Mouse (Mus musculus) adrenal gland, adult (tissue): ENCODE measurements around the gene Dlx3.

Source experiments
- DNase-seq, 2 experiments: peaks; one replicate each; pipeline ENCODE4 v3.0.0; 2022 to 2023; ENCODE audit warnings: low spot score in 1 of 2; ENCODE audit not compliant: inconsistent age in 2 of 2

The Dlx3 gene

DNA sequence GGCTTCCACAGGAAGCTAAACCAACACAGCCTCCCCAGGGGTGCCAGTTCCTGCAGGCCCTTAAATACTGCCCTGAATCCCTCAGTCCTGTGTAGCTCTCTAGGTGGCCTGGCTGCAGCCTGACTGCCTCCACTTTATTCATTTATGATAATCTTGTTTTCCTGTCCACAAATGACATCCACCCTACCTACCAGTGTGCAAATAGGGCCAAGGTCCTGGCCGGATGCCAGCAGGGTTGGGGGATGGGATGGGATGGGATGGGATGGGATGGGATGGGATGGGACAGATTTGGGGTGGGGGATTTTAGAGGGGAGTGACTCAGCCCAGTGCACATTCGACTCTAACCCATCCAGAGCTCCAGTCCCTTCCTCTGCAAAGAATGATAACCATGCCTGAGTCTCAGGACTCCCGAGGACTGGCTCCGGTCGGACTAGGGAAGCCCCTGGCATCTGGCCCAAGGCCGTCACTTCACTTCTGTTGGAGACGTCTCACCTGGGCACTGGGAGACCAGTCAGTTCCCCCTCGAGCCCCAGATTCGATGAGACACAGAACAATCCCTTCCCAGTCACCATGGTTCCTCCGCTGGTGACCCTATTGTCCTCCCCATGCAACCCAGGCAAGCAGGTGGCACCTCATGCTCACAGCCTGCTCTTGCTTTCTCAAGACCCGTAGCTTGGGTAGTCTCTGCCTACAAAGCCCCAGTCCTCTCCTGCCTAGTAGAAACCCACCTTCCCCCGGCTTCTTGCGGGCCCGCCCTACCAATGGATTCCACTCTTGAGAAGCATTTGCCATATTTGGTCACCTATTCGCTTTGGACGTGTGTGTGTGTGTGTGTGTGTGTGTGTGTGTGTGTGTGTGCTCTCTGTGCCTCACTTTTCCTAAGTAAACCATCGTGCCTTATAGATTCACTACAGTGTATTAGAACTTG lies 32.4 kb upstream of the Dlx3 start:
- DNase-seq: peak in 1 of 2 experiments; percentile 63

DNA sequence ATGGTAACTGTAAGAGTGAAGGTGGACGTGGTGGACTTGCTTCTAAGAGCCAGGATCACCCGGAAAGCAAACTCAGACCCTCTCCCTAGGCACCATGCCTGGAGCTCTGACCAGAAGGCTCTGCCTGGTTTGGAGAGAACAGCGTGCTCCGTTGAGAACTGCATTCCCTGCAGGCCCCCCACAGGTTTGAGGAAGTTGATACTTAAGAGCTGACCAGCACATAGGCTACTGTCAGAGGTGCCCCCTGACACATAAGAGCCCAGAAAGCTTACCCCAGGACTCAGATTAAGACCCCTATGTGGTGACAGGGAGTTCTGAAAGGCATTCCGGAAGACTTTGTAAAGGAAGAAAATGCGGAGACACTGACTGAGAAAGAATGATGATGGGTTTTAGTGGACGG lies 31.6 kb upstream of the Dlx3 start:
- DNase-seq: no peak

DNA sequence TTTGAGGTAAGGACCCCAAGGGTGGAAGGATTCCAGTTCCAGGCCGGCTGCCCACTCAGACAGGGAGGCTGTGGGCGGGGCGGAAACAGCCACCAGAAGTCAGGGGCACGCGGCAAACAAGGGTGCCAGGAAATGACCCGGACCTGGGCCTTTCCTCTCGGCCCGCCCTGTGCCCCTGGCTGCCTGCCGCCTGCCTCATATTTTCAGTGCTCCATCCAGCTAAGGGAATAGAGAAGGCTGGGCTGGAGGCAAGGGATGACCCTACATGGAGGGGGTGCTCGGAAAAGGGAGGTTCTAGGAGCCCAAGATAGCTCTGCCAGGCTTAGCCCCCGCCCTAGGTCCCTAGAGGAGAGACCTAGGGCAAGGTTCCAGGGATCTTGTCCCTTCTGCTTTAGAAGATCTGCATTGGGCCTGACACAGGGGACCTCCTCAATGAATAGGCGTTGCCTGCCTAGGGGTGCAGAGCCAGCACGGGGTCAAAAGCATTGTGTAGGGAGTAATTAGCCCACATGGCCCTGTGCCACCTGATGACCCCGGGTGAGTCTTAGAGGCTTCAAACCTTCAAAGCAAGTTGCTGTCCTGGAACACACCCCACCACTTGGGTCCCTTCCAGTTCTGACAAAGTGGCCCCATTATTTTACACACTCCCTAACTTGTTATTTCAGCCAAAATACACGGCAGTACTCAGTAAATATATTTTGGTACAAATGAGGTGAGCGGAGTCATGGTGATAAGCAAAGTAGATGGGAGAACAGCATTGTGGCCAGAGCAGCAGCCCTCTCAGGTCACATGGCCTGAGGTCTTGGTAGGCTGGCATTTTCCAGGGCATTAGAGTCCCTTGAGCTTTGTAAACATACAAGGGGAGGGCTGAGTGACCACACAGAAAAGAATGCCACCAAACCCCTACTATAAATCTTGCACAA lies 30.8 kb upstream of the Dlx3 start:
- peak; percentile 77 to 84 for DNase-seq

DNA sequence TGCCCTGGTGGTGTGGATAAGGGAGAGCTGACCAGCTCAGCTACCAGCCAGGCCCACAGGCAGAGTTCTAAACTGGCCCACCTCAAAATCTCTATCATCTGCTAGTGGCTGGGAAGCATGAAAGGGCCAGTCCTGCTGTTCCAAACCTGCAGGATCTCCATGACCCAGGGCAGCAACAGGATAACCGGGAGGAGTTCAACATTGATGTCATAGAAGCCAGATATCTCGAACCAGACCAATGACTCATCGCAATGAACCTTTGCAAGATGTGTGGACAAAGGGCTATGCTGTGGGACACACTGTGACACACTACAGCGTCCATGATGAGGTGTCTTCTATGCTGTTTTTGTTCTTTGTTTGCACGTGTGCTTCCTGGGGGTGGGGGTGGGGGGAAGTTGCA lies 26.8 kb upstream of the Dlx3 start:
- peak; percentile 68 to 77 for DNase-seq

DNA sequence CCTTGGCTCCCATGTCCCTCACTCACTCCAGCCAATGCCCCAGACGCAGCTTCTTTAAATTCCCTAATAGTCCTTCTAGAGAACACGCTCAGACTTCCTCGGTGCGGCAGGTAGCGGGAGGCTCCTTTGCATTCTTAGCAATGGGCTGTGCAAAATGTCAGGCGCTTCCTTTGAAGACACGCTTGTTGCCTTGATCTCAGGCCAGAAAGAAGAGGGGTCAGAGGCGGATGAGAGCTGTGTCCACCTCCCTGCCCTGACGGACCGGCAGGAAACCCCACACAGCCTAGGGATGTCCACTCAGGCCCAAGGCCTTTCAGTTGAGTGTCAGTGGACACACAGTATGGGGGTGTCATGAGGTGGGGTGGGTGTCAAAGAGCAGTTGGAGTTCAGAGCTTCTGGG lies 24.3 kb upstream of the Dlx3 start:
- DNase-seq: peak; percentile 59 to 83

DNA sequence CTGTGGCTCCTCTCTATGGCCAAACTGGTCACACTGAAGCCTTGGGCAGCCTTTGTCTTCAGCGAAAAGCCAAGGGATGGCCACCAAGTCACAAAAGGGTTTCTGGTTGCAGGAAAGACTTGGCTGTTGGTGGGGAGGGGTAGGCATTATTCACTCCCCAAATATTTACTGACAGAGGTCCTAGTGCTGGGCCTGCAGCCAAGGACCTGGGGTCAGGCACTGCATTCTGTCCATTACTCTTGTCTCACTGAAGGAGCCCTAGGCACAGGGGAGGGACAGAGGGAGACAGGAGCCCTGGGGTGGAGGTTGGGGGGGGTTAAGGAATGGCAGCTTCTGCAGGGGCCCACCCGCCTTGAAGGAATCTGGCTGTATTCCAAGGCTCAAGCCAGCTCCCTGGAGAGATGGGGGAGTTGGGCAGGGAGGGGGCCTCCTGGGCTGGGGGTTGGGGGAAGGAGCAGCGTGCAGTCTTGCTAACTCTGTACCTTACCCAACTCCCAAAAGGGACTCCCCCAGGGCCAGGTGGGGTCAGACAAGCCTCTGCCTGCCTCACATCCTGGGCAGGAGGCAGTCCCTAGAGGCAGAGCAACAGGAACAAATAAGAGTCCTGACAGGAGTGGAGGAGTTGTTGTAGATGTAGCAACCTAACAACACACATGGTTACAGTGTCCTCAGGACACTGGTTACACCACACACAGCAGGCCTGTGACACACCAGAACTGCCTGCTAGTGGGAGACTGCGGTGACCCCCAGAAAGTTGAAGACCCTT lies 23.1 kb upstream of the Dlx3 start:
- DNase-seq: peak in 1 of 2 experiments; percentile 69

DNA sequence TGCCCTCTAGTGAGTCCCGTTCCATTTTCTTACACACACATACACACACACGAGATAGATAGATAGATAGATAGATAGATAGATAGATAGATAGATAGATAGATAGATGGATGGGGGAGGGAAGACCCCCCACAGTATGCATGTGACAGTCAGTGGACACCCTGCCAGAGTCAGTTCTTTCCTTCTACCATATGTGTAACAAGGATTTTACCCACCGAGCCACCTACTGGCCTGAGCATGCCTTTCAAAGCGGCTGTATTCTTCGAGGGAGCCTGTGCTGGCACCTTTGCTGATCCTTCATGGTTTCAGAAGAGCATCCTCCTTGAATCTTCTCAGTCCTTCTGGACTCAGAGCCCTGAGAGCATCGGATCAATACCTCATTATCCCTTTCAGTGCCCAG lies 22.0 kb upstream of the Dlx3 start:
- DNase-seq: no peak

DNA sequence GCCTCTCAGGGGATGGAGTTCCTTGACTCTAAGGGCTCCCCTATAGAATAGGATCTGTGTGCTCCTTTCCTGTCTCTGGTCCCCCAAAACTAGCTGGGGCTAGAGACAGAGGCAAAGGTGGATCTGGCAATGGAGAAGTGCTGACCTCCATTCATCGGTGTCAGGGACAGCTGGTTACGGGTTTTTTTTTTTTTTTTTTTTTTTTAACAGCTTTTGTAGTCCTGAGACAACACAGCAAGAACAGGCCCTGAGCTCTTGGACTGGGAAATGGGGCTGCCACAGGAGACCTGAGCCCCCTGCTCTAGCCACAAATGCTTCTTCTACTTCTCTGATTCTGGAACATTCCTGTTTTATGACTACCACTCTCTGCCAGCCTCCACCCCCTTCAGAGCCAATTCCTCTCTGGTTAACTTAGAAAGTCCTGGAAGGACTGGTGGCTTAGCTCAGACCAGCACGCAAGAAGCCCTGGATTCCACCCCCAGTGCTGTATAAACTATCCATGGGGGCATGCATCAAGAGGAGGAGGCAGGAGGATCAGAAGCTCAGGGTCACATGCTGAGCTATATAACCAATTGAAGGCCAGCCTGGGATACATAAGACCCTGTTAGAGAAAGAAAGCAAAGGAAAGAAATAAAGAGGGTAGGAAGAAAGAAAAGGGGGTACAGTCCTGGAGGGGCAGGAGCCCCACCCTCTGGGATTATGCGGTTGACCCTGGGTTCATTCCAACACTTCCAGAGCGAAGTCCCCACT lies 21.4 kb upstream of the Dlx3 start:
- DNase-seq: peak in 1 of 2 experiments; percentile 40

DNA sequence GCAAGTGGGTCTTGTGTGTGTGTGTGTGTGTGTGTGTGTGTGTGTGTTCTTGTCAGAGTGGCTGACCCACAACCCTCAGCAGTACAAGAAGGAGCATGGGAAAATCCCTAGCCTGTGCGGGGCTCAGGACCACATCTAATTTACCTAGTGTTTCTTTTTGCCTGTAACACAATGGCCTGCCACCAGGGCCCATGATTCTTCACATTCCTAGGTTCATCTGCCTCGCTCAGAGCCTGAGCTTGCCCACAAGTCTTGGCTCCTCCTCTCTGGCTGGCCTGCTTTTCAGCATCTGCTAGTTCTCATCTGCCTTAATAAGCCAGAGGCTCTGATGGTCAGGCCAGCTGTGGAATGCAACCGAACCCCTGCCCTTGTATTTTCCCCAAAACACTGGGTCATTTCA lies 19.5 kb upstream of the Dlx3 start:
- no peak for DNase-seq

DNA sequence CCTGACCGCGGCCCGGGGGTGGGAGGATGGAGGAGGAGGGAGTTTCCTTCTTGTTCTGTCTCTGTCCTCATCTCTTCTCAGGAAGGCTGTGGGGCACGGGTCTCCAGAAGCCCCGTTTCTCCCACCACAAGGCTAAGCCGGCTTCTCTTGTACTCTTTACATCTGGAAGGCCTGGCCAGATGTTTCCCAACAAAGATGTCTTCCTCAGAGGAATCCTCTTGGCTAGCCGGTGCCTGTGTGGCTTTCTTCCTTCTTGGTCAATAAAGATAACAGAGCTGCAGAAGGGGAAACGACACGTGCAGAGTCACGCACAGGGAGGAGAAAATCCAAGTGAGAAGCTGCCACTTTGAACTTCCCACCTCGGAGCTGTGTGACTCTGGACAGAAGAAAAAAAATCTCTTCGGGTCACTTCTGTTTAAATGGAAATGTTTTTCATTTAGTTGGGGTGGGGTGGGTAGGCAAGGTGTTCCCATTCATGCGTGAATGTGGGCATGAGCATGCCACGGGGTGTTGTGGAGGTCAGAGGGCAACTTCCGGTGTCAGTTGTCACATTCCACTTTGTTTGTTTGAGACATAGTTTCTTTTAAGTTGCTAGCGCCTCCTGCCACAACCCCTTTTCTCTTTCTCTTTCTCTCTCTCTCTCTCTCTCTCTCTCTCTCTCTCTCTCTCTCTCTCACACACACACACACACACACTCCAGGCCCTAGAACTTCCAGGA lies 18.7 kb upstream of the Dlx3 start:
- no peak for DNase-seq

DNA sequence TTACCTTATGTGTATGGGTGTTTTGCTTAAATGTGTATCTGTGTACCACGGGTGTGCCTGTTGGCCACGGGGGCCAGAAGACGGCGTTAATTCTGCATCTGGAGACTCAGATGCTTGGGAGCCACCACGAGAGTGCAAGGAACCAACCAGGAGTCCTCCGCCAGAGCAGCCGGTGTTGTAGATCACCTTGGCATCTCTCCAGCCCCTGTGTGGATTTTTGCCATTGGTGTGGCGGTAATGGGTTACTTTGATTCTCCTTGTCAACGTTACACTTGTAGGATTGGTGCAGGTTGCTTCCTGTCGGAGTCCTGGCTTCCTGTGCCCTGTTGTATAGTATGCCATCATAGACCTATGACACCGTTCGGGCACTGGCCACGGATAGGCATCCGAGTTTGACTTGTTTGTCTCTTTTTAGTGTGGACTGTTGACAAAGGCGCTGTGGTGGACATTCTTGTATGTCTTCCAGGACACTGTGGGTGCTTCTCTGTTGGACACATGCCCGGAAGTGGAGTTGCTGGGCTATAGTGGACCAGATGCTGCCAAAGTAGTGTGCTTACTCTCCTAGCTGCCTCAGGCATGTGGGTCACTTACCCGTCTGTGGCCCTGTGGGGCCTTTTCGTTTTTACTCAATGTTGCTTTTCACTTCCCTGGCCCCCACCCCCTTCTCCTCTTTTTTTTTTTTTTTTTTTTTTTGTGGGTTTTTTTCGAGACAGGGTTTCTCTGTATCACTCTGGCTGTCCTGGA lies 17.6 kb upstream of the Dlx3 start:
- DNase-seq: peak in 1 of 2 experiments; percentile 41

DNA sequence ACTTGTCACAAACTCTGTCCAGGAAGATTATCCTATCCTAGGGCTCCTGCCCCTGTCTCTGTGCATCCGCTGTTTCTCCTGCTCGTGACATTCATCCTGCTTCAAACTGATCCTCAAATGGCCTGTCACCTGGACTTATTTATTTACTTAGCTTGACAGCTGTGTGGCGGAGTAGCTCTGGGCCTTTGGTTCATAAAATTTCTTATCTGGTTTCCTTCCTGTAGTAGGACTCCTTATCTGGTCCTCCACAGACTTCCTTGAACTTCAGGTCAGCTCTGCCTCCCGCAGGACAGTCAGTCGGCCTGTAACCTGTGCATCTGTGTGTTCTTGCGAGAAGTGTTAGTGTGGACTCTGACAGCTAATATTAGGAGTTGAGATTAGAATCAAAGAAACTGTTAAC lies 15.7 kb upstream of the Dlx3 start:
- peak in 1 of 2 experiments; percentile 78 for DNase-seq

DNA sequence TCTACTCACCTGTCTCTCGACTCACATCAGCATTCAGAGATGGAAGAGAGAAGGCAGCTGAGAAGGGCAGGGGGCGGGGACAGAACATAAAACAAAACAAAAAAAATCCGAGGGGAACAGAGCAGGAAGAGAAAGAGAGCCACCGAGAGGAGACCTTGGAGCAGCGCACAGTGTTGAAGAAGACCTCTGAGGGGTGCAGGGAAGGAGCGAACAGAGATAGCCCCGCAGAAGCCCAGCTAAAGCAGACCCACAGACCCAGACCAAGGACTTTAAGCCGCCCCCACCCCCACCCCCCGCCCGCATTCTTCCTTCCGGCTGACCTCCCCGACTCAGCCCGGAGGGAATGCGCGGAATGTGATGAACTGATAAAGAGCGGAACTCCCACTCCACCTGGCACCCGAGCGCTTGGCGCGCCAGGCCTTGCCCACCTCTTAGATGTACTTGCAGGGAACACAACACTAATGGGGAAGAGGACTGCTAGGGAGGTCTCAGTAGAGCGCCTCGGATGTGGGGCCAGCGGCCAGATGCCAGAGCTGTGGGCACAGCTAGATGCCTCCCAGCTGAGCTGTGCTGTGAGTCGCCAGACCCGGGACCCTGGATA lies 14.5 kb upstream of the Dlx3 start:
- peak; percentile 63 to 83 for DNase-seq

DNA sequence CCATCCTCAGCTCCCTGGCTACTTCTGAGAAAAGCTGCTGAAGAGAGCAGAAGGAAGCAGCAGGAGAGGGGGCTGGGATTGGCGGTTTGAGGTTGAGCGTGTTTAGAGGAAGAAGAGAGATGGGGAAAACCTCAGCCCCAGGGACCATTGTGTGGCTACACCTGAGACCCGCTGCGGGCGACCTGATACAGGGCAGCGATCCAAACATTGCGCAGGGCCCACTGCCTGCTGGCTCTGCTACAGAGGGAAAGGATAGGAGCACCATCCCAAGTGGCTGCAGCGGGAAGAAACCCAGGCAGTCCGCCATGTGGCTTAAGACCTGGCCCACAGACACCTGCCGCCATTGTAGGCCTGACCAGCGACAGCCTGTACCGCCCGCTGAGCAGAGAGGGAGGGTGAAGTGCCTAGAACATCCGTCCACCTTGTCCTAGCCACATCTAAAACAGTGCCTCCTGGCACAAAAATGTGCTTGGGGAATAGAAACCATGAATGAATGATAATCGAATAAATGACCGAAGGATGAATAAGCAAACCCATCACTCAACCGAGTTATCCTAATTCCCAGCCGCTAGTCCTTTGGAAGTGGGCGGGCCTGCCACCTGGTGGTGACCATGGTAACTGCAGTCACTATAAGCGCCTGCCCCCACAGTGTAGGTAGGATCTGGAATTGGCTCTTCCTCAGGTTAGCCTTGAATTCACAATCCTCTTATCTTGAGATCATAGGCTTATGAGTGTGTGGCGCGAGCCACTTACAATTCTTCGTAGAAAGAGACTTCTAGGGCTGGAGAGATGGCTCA lies 13.3 kb upstream of the Dlx3 start:
- DNase-seq: peak; percentile 88 to 97

DNA sequence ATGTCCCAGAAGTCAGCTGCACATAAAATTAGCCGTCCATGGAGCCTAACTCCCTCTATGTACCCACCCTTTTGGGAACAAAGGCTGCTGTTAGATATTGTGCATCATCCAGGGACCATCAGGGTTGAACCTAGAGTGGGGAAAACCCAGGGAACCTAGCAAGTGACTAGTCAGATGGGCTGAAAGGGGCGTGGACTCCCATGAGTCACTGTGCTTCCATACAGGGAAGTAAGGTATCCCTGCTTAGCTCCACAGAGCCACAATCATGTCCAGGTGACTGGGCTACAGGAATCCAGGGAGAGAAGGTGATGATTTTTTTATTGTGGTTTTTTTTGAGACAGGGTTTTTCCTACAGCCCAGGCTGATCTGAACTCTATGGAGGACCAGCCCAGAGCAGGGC lies 10.9 kb upstream of the Dlx3 start:
- DNase-seq: no peak

DNA sequence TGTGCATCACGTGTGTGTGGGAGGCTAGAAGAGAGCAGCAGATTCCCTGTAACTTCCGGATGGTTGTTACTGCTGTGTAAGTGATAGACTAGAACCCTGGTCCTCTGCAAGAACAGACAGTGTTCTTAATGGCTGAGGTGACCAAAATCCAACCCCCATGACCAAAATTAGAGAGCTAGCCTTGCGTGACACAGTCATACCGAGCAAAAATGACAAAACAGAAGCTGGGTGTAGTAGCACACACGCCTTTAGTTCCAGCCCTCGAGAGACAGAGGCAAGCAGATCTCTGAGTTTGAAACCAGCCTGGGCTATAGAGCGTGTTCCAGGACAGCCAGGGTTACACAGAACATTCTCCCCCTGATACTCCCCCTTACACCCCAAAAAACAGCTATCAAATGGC lies 9.8 kb upstream of the Dlx3 start:
- DNase-seq: no peak

DNA sequence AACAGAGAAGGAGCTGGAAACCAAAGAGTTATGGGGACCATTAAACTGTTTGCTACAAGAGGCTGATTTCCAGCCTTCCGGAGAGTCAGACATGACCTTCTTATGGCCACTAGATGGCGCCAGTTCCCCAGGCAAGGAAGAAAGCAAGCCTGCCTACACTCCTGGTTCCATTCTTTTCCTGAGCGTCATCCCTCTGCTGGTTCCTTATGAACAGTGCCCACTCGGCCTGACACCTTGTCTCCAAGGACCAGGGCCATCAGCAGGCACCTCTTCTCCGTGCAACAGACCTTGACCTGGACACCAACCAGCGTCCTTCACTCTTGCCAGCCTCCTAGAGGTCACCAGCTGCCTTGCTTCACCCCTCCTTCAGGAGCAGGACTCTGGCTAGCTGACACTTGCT lies 2.9 kb upstream of the Dlx3 start:
- peak; percentile 62 to 91 for DNase-seq

DNA sequence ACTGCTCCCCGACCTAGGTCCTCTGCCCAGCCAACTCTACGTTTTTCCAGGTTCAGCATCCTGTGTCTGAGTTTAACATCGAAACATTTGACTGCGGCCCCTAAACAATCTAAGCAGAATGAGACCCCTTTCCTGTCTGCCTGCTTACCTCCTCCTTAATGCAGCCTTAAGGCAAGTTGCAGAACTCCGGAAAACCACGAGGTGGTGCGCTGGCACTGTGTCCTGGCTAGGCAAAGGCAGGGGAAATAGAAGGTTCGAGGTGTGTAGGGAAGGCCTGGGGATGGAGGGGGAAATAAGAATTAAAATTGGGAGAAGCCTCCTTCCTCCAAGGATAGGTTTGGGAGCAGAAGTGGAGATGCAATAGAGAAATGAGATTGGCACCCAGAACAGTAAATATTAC lies 1.4 kb upstream of the Dlx3 start:
- DNase-seq: peak; percentile 59 to 91
